Mouse (Mus musculus) embryo, embryonic 10 days (tissue): ENCODE data around the gene Ren1.
A peak's percentile ranks its signal among the peaks of the same experiment; 100 is the strongest.

ENCODE experiments used
- DNase-seq: peaks from one replicate; pipeline ENCODE4 v3.0.0-alpha.2; 2015; ENCODE audit warnings: low spot score

The Ren1 gene

DNA sequence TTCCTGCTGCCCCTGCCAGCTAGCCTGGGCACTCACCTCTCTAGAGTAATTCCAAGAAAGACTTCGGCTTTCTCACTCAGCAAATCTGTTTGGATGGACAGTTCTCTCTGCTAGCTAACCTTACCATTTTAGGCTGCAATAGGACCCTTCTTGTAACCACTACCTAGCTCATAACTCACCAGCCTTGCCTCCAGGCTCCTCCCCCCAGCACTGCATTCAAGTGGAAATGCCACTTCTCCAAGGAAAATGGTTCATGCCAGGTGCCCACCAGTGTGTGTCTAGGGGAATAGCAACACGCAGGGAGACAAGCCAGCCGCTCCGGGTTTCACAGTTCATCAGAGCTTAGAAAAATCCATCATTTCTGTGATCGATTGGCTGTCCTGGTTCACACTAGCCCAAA is 27.2 kb downstream of the Ren1 start:
- no peak for DNase-seq

GRCm38 (mm10) chr1:133379254-133379985 is 29.1 kb downstream of the Ren1 start:
- no peak for DNase-seq

DNA sequence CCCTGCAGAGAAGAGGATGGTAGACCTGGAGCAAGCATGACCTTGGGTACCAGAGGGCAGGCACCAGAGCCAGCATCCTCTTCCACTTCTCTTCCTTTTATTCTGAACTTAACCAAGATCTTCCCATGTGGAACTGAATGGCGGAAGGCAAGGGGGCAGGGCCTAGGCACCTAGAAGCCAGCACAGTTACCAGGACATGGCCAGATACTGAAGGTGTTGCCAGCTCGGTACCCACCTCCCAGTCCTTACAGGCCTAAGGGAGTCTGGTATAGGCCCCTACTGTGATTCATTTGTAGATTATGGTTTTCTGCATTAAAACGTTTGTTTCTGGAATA is 29.6 kb downstream of the Ren1 start:
- no peak for DNase-seq

GRCm38 (mm10) chr1:133380347-133381065 is 30.2 kb downstream of the Ren1 start:
- DNase-seq, result peak; percentile 57

- peak; percentile 91 for DNase-seq
Observed at GRCm38 (mm10) chr1:133382008-133382407, 31.7 kb downstream of the Ren1 start.

- no peak for DNase-seq
Observed at GRCm38 (mm10) chr1:133382552-133383155, 32.3 kb downstream of the Ren1 start.

DNA sequence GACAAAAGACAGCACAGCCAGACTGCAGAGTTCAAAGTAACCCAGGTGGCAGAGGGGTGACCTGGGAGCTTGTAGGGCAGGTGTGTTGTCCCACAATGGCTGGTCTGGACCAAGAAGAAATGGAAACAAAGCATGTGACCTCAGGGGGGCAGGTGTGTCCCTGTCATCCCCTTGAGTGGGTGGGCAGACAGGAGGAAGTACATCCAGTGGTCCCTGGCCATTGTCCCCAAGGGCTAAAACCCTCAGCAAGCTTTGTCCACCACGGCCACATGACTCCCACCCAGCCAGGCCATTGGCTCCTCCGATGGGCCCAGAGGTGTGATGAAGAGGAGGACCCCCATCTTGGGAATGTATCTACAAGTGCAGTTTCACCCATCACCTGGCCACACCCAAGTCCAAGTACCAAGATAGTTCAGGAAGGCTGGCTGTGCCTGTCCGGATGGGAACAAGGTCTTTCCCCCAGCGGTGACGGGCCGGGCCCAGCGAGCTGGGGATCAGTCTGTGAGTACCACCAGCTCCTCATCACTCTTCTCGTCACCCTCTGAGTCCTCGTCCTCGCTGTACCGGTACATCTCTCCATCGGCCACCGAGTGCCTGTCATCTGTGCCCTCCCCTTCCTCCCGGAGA is 33.0 kb downstream of the Ren1 start:
- DNase-seq, result no peak

DNA sequence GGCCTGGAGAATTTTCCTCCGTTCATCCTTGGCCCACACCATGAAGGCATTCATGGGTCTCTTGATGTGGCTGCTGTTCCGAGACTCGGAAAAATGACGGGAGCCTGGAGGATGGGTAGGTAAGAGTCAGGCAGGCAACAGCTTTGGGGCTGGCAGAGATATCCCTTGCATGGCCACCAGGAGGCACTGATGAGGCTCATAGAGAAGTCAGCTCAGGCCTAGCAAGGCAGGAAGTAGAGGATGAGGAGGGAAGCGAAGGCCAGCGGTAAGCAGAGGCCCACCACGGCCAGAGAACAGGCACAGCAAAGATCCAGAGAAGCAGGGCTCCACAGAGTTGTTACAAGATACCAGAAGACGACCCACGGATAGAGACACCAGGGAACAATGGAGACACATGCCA is 35.2 kb downstream of the Ren1 start:
- DNase-seq, result peak; percentile 91

DNA sequence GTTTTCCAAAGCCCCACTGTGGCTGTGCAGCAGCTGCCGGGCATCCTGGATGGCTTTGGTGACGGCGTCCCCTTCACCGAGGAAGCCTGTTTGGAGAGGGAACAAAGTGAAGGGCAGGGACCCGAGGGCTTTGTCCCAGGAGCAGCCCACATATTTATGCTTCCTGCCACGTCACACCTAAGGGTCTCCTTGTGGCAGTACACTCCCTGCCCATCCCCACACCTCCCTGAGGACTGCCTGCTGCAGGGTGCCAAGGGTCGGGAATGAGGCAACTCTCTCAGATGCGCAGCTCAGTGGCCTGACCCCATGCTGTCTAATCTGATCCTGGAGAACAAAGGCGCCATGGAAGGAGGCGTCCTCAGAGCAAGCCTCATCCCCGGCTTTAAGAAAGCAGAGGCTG is 35.9 kb downstream of the Ren1 start:
- DNase-seq, result no peak

- no peak for DNase-seq
Observed at GRCm38 (mm10) chr1:133387539-133388268, 37.4 kb downstream of the Ren1 start.

DNA sequence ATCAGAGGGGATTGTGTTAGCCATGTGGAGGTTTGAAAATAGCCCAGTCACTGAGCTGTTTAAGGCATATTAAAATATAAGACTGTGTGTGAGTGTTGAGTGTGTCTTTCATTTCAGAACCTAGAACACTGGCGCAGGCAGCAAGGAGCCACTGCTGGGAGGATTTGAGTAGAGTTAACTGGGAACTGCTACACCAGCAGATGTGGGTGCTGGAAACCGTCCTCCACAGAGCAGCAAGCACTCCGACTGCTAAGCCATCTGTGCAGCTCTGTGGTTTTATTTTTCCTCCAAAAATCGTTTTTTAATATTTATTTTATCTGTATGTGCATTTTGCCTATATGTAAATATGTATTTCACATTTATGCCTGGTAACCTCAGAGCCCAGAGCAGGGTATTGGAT is 44.4 kb downstream of the Ren1 start:
- DNase-seq, result no peak

DNA sequence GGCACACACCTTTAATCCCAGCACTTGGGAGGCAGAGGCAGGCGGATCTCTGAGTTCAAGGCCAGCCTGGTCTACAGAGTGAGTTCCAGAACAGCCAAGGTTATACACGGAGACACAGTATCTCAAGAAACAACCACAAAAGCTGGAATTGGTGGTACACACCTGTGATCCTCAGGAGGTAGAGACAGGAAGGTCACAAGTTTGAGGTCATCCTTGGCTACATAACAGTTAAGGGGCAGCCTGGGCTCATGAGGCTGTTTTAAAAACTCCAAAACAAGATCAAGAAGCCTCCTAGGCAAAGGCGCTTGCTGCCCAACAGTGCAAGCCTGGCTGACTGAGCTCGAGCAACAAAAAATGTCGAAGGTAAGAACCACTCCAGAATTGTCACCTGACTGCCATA is 46.4 kb downstream of the Ren1 start:
- DNase-seq, result no peak

- DNase-seq, result no peak
Observed at GRCm38 (mm10) chr1:133397094-133397482, 46.8 kb downstream of the Ren1 start.

DNA sequence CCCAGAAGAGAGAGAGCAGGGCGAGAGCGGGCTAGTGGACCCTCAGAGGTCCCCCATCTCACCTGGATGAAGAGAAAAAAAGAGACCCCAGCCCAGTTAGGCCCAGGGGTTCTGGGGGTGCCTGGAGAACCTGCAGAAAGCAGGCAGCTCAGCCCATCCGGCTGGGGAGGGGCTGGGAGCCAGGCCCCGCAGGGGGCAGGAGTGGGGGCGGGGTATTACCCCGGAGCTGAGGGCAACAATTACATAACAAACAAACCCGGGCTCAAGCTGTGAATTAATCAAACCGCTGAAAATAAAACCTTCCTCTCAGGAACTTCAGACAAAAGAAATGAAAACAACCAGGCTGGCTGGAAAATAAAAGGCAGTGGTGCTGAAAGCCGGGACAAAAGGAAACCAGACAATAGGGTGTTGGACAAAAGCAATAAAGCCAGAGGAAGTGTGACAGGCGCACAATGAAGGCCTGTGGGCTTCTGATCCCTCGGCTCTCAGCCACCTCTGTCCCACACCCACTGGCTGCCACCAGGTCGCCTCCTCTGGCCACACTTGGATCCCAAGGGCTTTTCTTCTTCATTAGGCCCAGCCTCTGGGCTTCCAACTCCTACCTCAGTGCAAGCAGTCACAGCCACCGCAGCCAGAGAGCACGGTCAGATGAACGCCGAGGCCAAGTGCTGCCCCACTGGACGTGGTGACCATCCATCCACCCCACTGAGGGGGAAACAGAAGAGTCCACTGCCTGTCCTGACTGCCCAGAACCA is 47.4 kb downstream of the Ren1 start:
- DNase-seq, result peak; percentile 84

DNA sequence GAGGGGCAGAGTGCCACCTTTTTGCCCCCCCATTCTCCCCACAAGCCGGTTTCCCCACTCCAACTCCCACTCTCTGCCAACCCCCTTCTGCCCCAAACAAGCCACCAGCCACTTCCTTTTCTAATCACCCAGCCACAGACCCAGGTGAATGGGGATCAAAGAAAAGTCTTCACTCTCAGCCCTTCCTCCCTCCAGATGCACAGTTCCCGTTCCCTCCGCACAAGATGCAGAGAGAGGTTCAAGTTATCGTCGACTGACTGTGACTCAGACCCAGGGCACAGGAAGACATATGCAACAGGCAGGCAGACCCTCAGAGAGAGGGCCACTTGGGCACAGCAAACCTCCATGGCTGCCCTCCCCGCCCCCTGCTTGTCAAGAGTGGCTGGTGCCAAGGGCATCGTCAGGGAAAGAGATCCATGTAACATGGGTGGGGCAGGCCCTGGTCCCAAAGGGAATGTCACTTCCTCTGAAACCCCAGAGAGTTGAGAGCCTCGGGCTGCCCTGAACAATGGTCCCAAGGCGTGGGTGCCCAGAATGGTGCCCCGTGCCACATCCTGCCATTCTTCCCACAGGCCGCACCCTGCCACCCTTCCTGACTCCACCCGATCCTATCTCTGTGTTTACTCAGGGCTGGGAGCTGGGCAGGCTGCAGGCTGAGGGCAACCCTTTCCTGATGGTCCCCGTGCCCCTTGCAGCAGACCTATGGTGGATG is 49.9 kb downstream of the Ren1 start:
- no peak for DNase-seq

- no peak for DNase-seq
Observed at GRCm38 (mm10) chr1:133404005-133404404, 53.7 kb downstream of the Ren1 start.

- DNase-seq, result no peak
Observed at GRCm38 (mm10) chr1:133406614-133407013, 56.3 kb downstream of the Ren1 start.

DNA sequence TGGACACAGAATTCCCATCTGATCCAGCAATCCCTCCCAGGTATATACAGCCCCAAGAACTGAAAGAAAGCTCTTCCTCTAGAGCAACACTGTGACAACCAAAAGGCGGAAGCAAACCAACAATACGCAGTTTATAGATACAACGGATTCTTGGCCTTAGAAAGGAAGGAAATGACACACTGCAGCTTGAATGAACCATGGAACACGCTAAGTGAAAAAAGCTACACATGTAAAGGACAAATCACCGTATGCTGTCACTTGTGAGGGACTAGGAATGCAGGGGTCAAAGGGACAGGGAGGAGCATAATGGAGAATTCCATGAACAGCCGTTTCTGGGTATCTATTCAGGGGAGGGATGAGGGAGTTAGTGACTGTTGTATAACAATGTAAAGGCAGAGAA is 57.1 kb downstream of the Ren1 start:
- peak; percentile 72 for DNase-seq

GRCm38 (mm10) chr1:133408321-133408720 is 58.0 kb downstream of the Ren1 start:
- no peak for DNase-seq

GRCm38 (mm10) chr1:133408880-133409516 is 58.7 kb downstream of the Ren1 start:
- DNase-seq, result peak; percentile 94
